Mouse (Mus musculus): ENCODE results near the gene Olfr228. TPM values are rescaled to one million over a fixed set of nuclear protein-coding genes. Genes with fewer than 3 reads are reported as not detected.

Gene Olfr228
- polyA plus RNA-seq, 1 experiment from 2014 or later: not detected

Other genes starting within 250 kb of the Olfr228 start
- gene Olfr1048, start 247.1 kb downstream of the Olfr228 start, polyA plus RNA-seq (2014; fragmentation: Nextera tagmentation; extraction: Ambion mirVana): not detected in 2 replicates
- not detected in 2 replicates for gene Olfr1049, start 229.1 kb downstream of the Olfr228 start, polyA plus RNA-seq (2014; fragmentation: Nextera tagmentation; extraction: Ambion mirVana)
- gene Olfr1051, start 208.3 kb downstream of the Olfr228 start, polyA plus RNA-seq (2014; fragmentation: Nextera tagmentation; extraction: Ambion mirVana): not detected in 2 replicates
- not detected in 2 replicates for gene Olfr1052, start 194.9 kb downstream of the Olfr228 start, polyA plus RNA-seq (2014; fragmentation: Nextera tagmentation; extraction: Ambion mirVana)
- gene Olfr1053, start 172.1 kb downstream of the Olfr228 start, polyA plus RNA-seq (2014; fragmentation: Nextera tagmentation; extraction: Ambion mirVana): not detected in 2 replicates
- not detected in 2 replicates for gene Olfr1054, start 152.0 kb downstream of the Olfr228 start, polyA plus RNA-seq (2014; fragmentation: Nextera tagmentation; extraction: Ambion mirVana)
- gene Olfr1055, start 137.1 kb downstream of the Olfr228 start, polyA plus RNA-seq (2014; fragmentation: Nextera tagmentation; extraction: Ambion mirVana): not detected in 2 replicates
- gene Olfr1056, start 124.9 kb downstream of the Olfr228 start, polyA plus RNA-seq (2014; fragmentation: Nextera tagmentation; extraction: Ambion mirVana): not detected in 2 replicates
- not detected in 2 replicates for gene Olfr1057, start 109.0 kb downstream of the Olfr228 start, polyA plus RNA-seq (2014; fragmentation: Nextera tagmentation; extraction: Ambion mirVana)
- not detected in 2 replicates for gene Olfr1058, start 98.8 kb downstream of the Olfr228 start, polyA plus RNA-seq (2014; fragmentation: Nextera tagmentation; extraction: Ambion mirVana)
- not detected in 2 replicates for gene Olfr1061, start 73.3 kb downstream of the Olfr228 start, polyA plus RNA-seq (2014; fragmentation: Nextera tagmentation; extraction: Ambion mirVana)
- not detected in 2 replicates for gene Olfr1062, start 60.6 kb downstream of the Olfr228 start, polyA plus RNA-seq (2014; fragmentation: Nextera tagmentation; extraction: Ambion mirVana)
- gene Olfr1065, start 36.8 kb downstream of the Olfr228 start, polyA plus RNA-seq (2014; fragmentation: Nextera tagmentation; extraction: Ambion mirVana): not detected in 2 replicates
- gene Olfr1066, start 31.1 kb downstream of the Olfr228 start, polyA plus RNA-seq (2014; fragmentation: Nextera tagmentation; extraction: Ambion mirVana): not detected in 2 replicates
- not detected in 2 replicates for gene Olfr1076, start 21.1 kb upstream of the Olfr228 start, polyA plus RNA-seq (2014; fragmentation: Nextera tagmentation; extraction: Ambion mirVana)
- gene Olfr1079, start 55.1 kb upstream of the Olfr228 start, polyA plus RNA-seq (2014; fragmentation: Nextera tagmentation; extraction: Ambion mirVana): not detected in 2 replicates
- not detected in 2 replicates for gene Olfr1080, start 70.8 kb upstream of the Olfr228 start, polyA plus RNA-seq (2014; fragmentation: Nextera tagmentation; extraction: Ambion mirVana)
- not detected in 2 replicates for gene Olfr1082, start 111.6 kb upstream of the Olfr228 start, polyA plus RNA-seq (2014; fragmentation: Nextera tagmentation; extraction: Ambion mirVana)
- gene Olfr1084, start 152.3 kb upstream of the Olfr228 start, polyA plus RNA-seq (2014; fragmentation: Nextera tagmentation; extraction: Ambion mirVana): not detected in 2 replicates
- gene Olfr1085, start 174.6 kb upstream of the Olfr228 start, polyA plus RNA-seq (2014; fragmentation: Nextera tagmentation; extraction: Ambion mirVana): not detected in 2 replicates
- gene Olfr1086, start 192.7 kb upstream of the Olfr228 start, polyA plus RNA-seq (2014; fragmentation: Nextera tagmentation; extraction: Ambion mirVana): not detected in 2 replicates
- not detected in 2 replicates for gene Olfr1087, start 211.0 kb upstream of the Olfr228 start, polyA plus RNA-seq (2014; fragmentation: Nextera tagmentation; extraction: Ambion mirVana)
- not detected in 2 replicates for gene Olfr1089, start 246.3 kb upstream of the Olfr228 start, polyA plus RNA-seq (2014; fragmentation: Nextera tagmentation; extraction: Ambion mirVana)